Mouse (Mus musculus) stomach, embryonic 15.5 days (tissue): Measurements from ENCODE around the gene Nudt1. TPM values are rescaled to one million over a fixed set of nuclear protein-coding genes. Genes with fewer than 3 reads are reported as not detected.

ENCODE experiments used
- ATAC-seq: fragments of 200-750 bp; cut with Nextera tagmentation; 2 replicates; pipeline ENCODE4 v1.8.0; 2017; ENCODE audit warnings: low read depth, moderate number of reproducible peaks, moderate TSS enrichment; ENCODE audit not compliant: insufficient read depth, low FRiP score
- H3K27ac ChIP-seq: fragments of 300-500 bp; sonication (generic); 2 replicates; pipeline ENCODE4 v1.5.1; 2015; ENCODE audit warnings: mild to moderate bottlenecking, inconsistent platforms
- H3K27me3 ChIP-seq: fragments of 300-500 bp; sonication (generic); replicated peaks from 2 replicates; pipeline ENCODE4 v1.6.1; 2015; ENCODE audit warnings: inconsistent platforms
- H3K36me3 ChIP-seq: fragments of 300-500 bp; sonication (generic); 2 replicates; pipeline ENCODE4 v1.6.1; 2015; ENCODE audit warnings: inconsistent platforms
- H3K4me1 ChIP-seq: fragments of 300-500 bp; sonication (generic); 2 replicates; pipeline ENCODE4 v1.6.1; 2015; ENCODE audit warnings: inconsistent platforms
- H3K4me2 ChIP-seq: fragments of 300-500 bp; sonication (generic); 2 replicates; pipeline ENCODE4 v1.6.1; 2015; ENCODE audit warnings: mild to moderate bottlenecking, inconsistent platforms
- H3K4me3 ChIP-seq: fragments of 300-500 bp; sonication (generic); replicated peaks from 2 replicates; pipeline ENCODE4 v1.5.1; 2015; ENCODE audit warnings: inconsistent platforms
- H3K9ac ChIP-seq: fragments of 300-500 bp; sonication (generic); 2 replicates; pipeline ENCODE4 v1.6.1; 2015; ENCODE audit warnings: inconsistent platforms
- H3K9me3 ChIP-seq: fragments of 300-500 bp; sonication (generic); 2 replicates; pipeline ENCODE4 v1.6.1; 2016; ENCODE audit warnings: inconsistent platforms
- WGBS: fragments of 180-500 bp; shearing (Covaris S2); methylation state at CpG from one replicate; pipeline ENCODE4 v1.1.7; 2015; 5-methylcytosine and 5-hydroxymethylcytosine counted together
- polyA plus RNA-seq: library from polyadenylated mRNA; unstranded; fragments of >200 nt; fragmentation: Nextera tagmentation; extraction: Ambion mirVana; gene quantifications from 2 replicates; pipeline ENCODE4 v1.2.1, GENCODE M21; 2015

Gene Nudt1
- polyA plus RNA-seq, 1 experiment from 2014 or later = 41.7 TPM

GRCm38 (mm10) chr5:140307602-140308001 is 13.9 kb upstream of the Nudt1 start:
- no peak overlapping the region for H3K9ac ChIP-seq
- ATAC-seq = no peak

GRCm38 (mm10) chr5:140316716-140317115 is 4.7 kb upstream of the Nudt1 start:
- Histone ChIP-seq H3K36me3 (peaks cover 17% of the 10 kb centered on the region), H3K9me3 (no peaks in the 10 kb centered on the region), H3K4me1 (peaks cover 10% of the 10 kb centered on the region), H3K4me3 (no peak overlapping the region), H3K27me3 (no peaks in the 10 kb centered on the region), H3K9ac (no peak overlapping the region), H3K4me2 (no peak overlapping the region), H3K27ac (no peak overlapping the region)
- ATAC-seq = no peak
- 83% methylated on average over 3 of the region's 3 CpGs for WGBS

More at GRCm38 (mm10) chr5:140307602-140308001, 13.9 kb upstream of the Nudt1 start:
- Histone ChIP-seq H3K9me3 (no peaks in the 10 kb centered on the region), H3K4me2 (no peak overlapping the region), H3K27me3 (no peaks in the 10 kb centered on the region), H3K36me3 (peaks cover 30% of the 10 kb centered on the region), H3K4me1 (no peaks in the 10 kb centered on the region), H3K27ac (no peak overlapping the region), H3K4me3 (no peak overlapping the region)
- WGBS = 92% methylated on average over 14 of the region's 14 CpGs

DNA sequence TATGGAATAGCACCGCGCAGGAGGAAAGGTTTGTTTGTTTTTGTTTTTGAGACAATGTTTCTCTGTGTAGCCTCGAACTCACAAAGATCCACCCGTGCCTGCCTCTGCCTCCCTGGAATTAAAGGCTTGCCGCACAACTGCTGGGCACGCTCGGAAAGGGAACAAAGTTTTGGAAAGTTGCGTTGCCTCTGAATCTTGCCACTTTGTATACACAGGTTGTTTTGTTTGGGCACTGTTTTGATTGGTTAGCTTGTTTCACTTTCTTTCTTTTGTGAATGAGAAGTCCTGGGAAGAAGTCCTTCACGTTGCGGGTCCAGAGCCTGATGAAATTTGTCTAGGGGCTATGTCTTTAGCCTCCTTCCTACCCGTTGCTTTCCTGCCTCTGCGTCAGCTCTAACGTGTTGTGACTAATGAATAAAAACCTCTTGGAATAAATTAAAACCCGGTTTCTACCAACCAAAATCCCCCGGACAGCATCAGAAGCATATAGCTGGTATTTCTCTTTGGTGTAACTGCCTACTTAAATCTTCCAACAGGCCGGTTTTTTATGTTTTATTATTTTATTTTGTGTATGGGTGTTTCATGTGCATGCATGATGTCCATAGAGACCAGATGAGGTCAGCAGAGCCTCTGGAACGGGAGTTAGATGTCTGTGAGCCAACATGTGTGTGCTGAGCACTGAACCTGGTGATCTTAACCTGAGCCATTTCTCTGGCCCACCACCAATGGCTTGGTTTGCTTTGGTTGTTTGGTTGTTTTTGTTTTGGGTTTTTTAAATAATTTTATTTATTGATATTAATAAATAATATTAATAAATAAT is 510 bp downstream of the Nudt1 start:
- peaks cover 10% of the 10 kb centered on the region for H3K4me1 ChIP-seq
- no peaks in the 10 kb centered on the region for H3K36me3 ChIP-seq
- H3K27ac ChIP-seq = peak overlapping the region; percentile 71
- H3K9me3 ChIP-seq = no peaks in the 10 kb centered on the region
- no peak for ATAC-seq
- WGBS = 2% methylated on average over 17 of the region's 17 CpGs
- peak overlapping the region; percentile 98 for H3K9ac ChIP-seq
- no peaks in the 10 kb centered on the region for H3K27me3 ChIP-seq
- H3K4me3 ChIP-seq = peak overlapping the region; percentile 98
- peak overlapping the region; percentile 65 for H3K4me2 ChIP-seq

GRCm38 (mm10) chr5:140324058-140324457 is 2.6 kb downstream of the Nudt1 start:
- peaks cover 10% of the 10 kb centered on the region for H3K4me1 ChIP-seq
- no peak overlapping the region for H3K4me2 ChIP-seq
- peaks cover 6% of the 10 kb centered on the region; the same call in 1 of the 2 replicates for H3K36me3 ChIP-seq
- WGBS = 82% methylated on average over 5 of the region's 5 CpGs
- no peak for ATAC-seq
- H3K27ac ChIP-seq = no peak overlapping the region
- H3K9ac ChIP-seq = no peak overlapping the region
- H3K27me3 ChIP-seq = no peaks in the 10 kb centered on the region
- H3K4me3 ChIP-seq = no peak overlapping the region
- H3K9me3 ChIP-seq = no peaks in the 10 kb centered on the region

DNA sequence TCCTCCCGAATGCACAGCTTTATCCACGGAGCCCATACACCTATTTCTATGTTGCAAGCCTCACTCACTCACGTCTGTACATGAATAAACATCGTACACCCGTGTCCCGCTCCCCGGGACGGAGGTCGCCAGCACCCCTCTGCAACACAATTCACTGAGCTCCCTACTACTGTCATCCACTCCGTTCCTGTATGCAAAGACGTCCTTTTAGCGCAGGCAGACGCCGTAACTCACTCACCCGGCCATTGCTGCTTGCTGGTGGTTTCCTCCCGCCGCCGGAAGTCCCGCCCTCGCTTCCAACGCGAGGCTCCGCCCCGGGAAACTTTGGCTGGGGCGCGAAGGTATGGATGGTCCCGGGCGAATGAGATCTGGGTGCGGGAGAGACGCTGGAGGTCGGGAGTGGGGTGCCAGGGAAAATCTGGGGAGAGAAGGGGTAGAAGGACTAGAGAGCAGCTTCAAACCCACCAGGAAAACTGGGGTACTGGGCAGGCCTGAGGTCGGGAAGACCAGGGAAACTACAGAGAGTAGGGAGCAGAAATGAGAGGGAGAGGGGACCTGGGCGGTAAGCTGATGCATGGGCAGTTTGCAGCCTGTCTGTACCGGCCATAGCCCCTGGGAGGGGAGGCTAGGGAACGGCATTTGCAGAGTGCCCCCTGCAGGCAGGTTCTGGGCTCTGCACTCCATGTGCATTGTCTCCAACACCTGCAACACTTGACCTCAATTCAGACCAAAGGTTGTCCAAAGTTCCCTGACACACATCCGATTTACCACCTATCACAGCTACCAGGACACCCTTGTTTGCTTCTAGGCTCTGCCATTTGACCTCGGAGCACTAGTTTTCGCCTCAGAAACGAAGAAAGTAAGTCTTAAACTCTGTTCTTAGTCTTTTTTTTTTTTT is 10.4 kb downstream of the Nudt1 start, which contains the start of gene Mrm2:
Mrm2 (minus strand) TSS at position 284 of the 898 bp plus-strand sequence.
- H3K27ac ChIP-seq = peak within 1 kb of the TSS; percentile 88
- peak within 1 kb of the TSS; percentile 75 for H3K4me3 ChIP-seq
- 2% methylated on average over 39 of the region's 39 CpGs for WGBS
- H3K9ac ChIP-seq = peak within 1 kb of the TSS; percentile 77
- no peaks in the 10 kb centered on the region for H3K27me3 ChIP-seq
- peak within 1 kb of the TSS; percentile 87 for H3K4me2 ChIP-seq
- H3K9me3 ChIP-seq = no peaks in the 10 kb centered on the region
- peak; percentile 78 for ATAC-seq
- peaks cover 6% of the 10 kb centered on the region for H3K4me1 ChIP-seq
- peaks cover 6% of the 10 kb centered on the region; the same call in 1 of the 2 replicates for H3K36me3 ChIP-seq

DNA sequence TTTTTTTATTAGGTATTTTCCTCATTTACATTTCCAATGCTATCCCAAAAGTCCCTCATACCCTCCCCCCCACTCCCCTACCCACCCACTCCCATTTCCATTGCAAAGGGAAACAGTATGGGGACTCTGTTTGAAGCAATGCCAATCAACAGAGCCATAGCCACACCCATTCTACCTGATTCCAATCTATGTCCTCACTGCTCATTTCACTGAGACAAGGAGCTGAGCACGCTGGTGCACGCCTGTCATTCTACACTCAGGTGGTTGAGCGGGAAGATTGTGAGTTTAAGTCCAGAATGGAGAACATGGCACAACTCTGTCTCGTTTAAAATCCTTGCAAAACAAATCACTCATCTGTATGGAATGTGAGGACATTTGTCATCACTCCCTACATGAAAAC is 11.1 kb downstream of the Nudt1 start:
- no peak for ATAC-seq
- H3K9me3 ChIP-seq = no peaks in the 10 kb centered on the region
- peak overlapping the region; percentile 87 for H3K4me2 ChIP-seq
- no peaks in the 10 kb centered on the region for H3K27me3 ChIP-seq
- no peak overlapping the region for H3K4me3 ChIP-seq
- no peak overlapping the region for H3K27ac ChIP-seq
- H3K4me1 ChIP-seq = peaks cover 6% of the 10 kb centered on the region
- H3K9ac ChIP-seq = no peak overlapping the region
- WGBS = 44% methylated on average over 4 of the region's 4 CpGs
- peaks cover 6% of the 10 kb centered on the region; the same call in 1 of the 2 replicates for H3K36me3 ChIP-seq

GRCm38 (mm10) chr5:140333631-140334030 is 12.2 kb downstream of the Nudt1 start:
- Histone ChIP-seq H3K9ac (no peak overlapping the region), H3K4me3 (no peak overlapping the region), H3K9me3 (no peaks in the 10 kb centered on the region), H3K27ac (no peak overlapping the region), H3K4me1 (peaks cover 6% of the 10 kb centered on the region), H3K27me3 (no peaks in the 10 kb centered on the region), H3K4me2 (no peak overlapping the region), H3K36me3 (peaks cover 2% of the 10 kb centered on the region; the same call in 1 of the 2 replicates)
- no peak for ATAC-seq
- 24% methylated on average over 2 of the region's 2 CpGs for WGBS

GRCm38 (mm10) chr5:140336680-140337079 is 15.2 kb downstream of the Nudt1 start:
- Histone ChIP-seq H3K9ac (no peak overlapping the region), H3K4me3 (no peak overlapping the region), H3K27ac (no peak overlapping the region), H3K9me3 (no peaks in the 10 kb centered on the region), H3K4me2 (no peak overlapping the region), H3K4me1 (no peaks in the 10 kb centered on the region), H3K27me3 (no peaks in the 10 kb centered on the region), H3K36me3 (peaks cover 14% of the 10 kb centered on the region; the same call in 1 of the 2 replicates)
- WGBS = 76% methylated on average over 1 of the region's 1 CpGs
- ATAC-seq = no peak

DNA sequence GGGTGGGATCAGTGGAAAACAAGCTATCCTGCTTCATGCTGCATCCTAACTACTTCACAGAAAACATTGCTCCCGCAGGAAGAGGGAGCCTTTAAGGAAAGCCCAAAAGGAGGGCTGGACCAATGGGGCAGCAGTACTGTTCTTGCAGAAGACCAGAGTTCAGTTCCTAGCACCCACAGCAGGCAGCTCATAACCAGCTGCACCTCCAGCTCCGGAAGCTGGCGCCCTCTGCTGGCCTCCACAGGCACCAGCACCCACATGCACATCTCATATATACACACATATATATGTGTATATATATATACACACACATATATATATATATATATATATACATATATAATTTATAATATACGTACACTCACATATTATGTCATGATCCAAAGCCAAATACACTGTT is 17.3 kb downstream of the Nudt1 start:
- Histone ChIP-seq H3K27ac (no peak overlapping the region), H3K27me3 (no peaks in the 10 kb centered on the region), H3K4me3 (no peak overlapping the region), H3K4me1 (no peaks in the 10 kb centered on the region), H3K9ac (no peak overlapping the region), H3K4me2 (no peak overlapping the region), H3K36me3 (peaks cover 14% of the 10 kb centered on the region; the same call in 1 of the 2 replicates), H3K9me3 (no peaks in the 10 kb centered on the region)
- 89% methylated on average over 4 of the region's 4 CpGs for WGBS
- no peak for ATAC-seq

- H3K4me3 ChIP-seq = no peak overlapping the region
- 77% methylated on average over 3 of the region's 3 CpGs for WGBS
- no peak for ATAC-seq
- H3K4me2 ChIP-seq = no peak overlapping the region
- no peaks in the 10 kb centered on the region for H3K27me3 ChIP-seq
- H3K9me3 ChIP-seq = no peaks in the 10 kb centered on the region
- H3K4me1 ChIP-seq = no peaks in the 10 kb centered on the region
- H3K9ac ChIP-seq = no peak overlapping the region
- H3K27ac ChIP-seq = no peak overlapping the region
- peaks cover 16% of the 10 kb centered on the region; the same call in 1 of the 2 replicates for H3K36me3 ChIP-seq
Measured at GRCm38 (mm10) chr5:140339836-140340235, 18.4 kb downstream of the Nudt1 start.

GRCm38 (mm10) chr5:140342880-140343279 is 21.4 kb downstream of the Nudt1 start:
- Histone ChIP-seq H3K4me1 (no peaks in the 10 kb centered on the region), H3K27me3 (no peaks in the 10 kb centered on the region), H3K9ac (no peak overlapping the region), H3K4me2 (no peak overlapping the region), H3K36me3 (peaks cover 22% of the 10 kb centered on the region; the same call in 1 of the 2 replicates), H3K9me3 (no peaks in the 10 kb centered on the region), H3K27ac (no peak overlapping the region), H3K4me3 (no peak overlapping the region)
- 86% methylated on average over 4 of the region's 4 CpGs for WGBS
- ATAC-seq = no peak
